16 mouse cellular contexts compared by ENCODE assay signal in the genomic region with DNA sequence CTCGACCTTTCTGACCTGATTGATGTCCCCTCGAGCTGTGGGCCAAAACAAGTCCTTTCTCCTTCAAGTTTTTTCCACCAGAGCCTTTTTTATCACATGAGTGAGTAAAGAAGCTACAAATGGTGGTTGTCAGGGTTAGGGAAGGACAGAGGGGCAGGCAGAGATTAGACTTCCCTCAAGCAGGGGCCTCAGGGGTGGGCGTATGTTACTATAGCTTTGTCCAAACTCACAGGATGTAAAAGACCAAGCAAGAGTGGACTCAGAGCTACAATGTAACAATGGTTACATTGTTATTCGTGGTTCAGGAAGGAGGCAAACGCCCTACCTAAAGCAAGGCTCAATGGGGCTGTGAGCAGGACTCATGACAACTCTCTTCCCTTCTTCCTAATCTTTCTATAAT.
"Had no signal": no experiment of that assay in that cellular context is flagged by ENCODE, and none has a peak within 500 bp of the region (broad histone marks: within the 10 kb centered on the region; RNA-seq: fewer than 3 reads in every experiment).

No protein-coding gene starts in this region.

- H3K9ac ChIP-seq: limb, embryonic 12.5 days; liver, embryonic 13.5 days; liver, postnatal 0 days; midbrain, embryonic 13.5 days; neural tube, embryonic 15.5 days had no signal

- H3K9me3 ChIP-seq: limb, embryonic 12.5 days; liver, embryonic 13.5 days; midbrain, embryonic 13.5 days; neural tube, embryonic 15.5 days had no signal

- DNase-seq: kidney, adult 8-10 months; layer of hippocampus, adult 9-11 months; layer of hippocampus, postnatal 36 days; liver; liver, embryonic 13.5 days; liver, postnatal 0 days; lung, postnatal 14 days; right cerebral cortex, adult 18-20 months; right cerebral cortex, postnatal 25 days; thymus, adult 2 months; thymus, postnatal 25 days had no signal

- ATAC-seq: liver, postnatal 0 days; midbrain, embryonic 13.5 days had no signal

- H3K36me3 ChIP-seq: limb, embryonic 12.5 days; liver, embryonic 13.5 days; midbrain, embryonic 13.5 days; neural tube, embryonic 15.5 days had no signal

- H3K4me1 ChIP-seq: limb, embryonic 12.5 days; midbrain, embryonic 13.5 days; neural tube, embryonic 15.5 days had no signal

- H3K4me2 ChIP-seq: limb, embryonic 12.5 days; liver, embryonic 13.5 days; midbrain, embryonic 13.5 days; neural tube, embryonic 15.5 days had no signal

- H3K27ac ChIP-seq: limb, embryonic 12.5 days; liver, embryonic 13.5 days; midbrain, embryonic 13.5 days; neural tube, embryonic 15.5 days; stomach, postnatal 0 days had no signal

- H3K27me3 ChIP-seq: limb, embryonic 12.5 days; liver, embryonic 13.5 days; midbrain, embryonic 13.5 days; neural tube, embryonic 15.5 days had no signal

- H3K4me3 ChIP-seq: limb, embryonic 12.5 days; liver, embryonic 13.5 days; midbrain, embryonic 13.5 days; myocyte; neural tube, embryonic 15.5 days had no signal
